Mouse (Mus musculus): ENCODE measurements at regions not wholly inside any gene's neighbourhood (a gene's known extent, or its start where the extent isn't known, plus 50 kb on each side); places are given as distances from the start of the nearest gene placed in this dataset.

- TF ChIP-seq CTCF (IDR thresholded peaks at IDR 0.05; ENCODE audit: low read depth) = no peak
- TF ChIP-seq EP300 (IDR thresholded peaks at IDR 0.05; ENCODE audit: low read depth) = no peak
Measured at GRCm38 (mm10) chr10:125896646-125897045, 69.3 kb upstream of the Lrig3 start.

Data from heart, postnatal 0 days (tissue).